Mouse (Mus musculus) B cell, adult 67 days (primary cell): Measurements from ENCODE around the gene Gm4216. TPM values are rescaled to one million over a fixed set of nuclear protein-coding genes. Genes with fewer than 3 reads are reported as not detected.

Experiments used
- total RNA-seq, 2 experiments: library from RNA; stranded (reverse); gene quantifications; 4 replicates each; pipeline ENCODE4 v1.2.4; 2023

The Gm4216 gene
- not detected for total RNA-seq

DNA sequence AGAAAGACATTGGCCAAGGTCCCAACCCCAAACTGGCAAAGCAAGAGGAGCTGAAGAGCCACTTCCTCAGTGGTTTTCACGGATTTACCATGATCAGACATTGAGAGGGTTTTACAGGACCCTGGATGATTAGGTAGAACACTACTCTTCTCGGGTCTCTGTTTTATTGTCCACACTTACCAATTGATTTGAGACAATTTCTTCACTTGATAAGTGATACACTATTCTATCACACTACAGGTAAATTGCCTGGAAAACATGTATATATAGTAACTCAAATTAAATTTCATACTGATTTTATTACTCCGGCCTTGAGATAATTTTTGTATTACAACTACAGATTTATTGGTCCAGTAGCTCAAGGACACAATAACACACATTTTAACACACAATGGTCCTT, at the start of gene Gm4216:
Gene Gm4216 (minus strand): TSS at position 101 of the 400 bp plus-strand sequence.

DNA sequence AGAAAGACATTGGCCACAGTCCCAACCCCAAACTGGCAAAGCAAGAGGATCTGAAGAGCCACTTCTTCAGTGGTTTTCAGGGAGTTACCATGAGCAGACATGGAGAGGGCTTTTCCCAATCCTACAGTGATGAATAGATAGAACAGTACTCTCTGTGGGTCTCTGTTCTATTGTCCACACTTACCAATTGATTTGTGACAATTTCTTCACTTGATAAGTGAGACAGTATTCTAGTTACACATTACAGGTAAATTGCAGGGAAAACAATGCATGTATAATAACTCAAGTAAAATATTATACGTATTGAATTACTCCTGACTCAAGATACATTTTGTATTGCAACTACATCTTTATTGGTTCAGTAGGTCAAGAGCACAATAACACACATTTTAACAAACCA, 47.6 kb upstream of the Gm4216 start, which contains the start of gene Gm8720:
Gene Gm8720 (minus strand): TSS at position 101 of the 400 bp plus-strand sequence.

DNA sequence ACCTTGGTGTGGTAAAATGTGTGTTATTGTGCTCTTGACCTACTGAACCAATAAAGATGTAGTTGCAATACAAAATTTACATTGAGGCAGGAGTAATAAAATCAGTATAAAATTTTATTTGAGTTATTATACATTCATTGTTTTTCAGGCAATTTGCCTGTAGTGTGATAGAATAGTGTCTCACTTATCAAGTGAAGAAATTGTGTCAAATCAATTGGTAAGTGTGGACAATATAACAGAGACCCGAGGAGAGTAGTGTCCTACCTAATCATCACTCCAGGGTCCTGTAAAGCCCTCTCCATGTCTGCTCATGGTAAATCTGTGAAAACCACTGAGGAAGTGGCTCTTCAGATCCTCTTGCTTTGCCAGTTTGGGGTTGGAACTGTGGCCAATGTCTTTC, 35.5 kb upstream of the Gm4216 start, which contains the start of gene Vmn1r163:
Gene Vmn1r163 (plus strand): TSS at position 301 of the 400 bp plus-strand sequence.

DNA sequence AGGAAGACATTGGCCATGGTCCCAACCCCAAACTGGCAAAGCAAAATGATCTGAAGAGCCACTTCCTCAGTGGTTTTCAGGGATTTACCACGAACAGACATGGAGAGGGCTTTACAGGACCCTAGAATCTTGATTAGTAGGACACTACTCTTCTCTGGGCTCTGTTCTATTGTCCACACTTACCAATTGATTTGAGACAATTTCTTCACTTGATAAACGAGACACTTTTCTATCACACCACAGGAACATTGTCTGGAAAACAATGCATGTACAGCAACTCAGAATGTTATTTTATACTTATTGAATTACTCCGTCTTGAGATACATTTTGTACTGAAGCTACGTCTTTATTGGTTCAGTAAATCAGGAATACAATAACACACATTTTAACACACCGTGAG, 35.1 kb downstream of the Gm4216 start, which contains the start of gene Gm4214:
Gene Gm4214 (minus strand): TSS at position 101 of the 400 bp plus-strand sequence.

Other genes starting within 250 kb of the Gm4216 start
- gene Vmn1r158, start 229.1 kb downstream of the Gm4216 start, total RNA-seq, result not detected
- not detected for gene Vmn1r159, start 176.3 kb downstream of the Gm4216 start, total RNA-seq
- not detected for gene Vmn1r160, start 148.7 kb downstream of the Gm4216 start, total RNA-seq
- not detected for gene Gm4214, start 35.2 kb downstream of the Gm4216 start, total RNA-seq
- gene Vmn1r163, start 35.6 kb upstream of the Gm4216 start, total RNA-seq, result not detected
- not detected for gene Gm8720, start 47.5 kb upstream of the Gm4216 start, total RNA-seq
- not detected for gene Gm10662, start 124.6 kb upstream of the Gm4216 start, total RNA-seq
- gene Vmn1r165, start 197.4 kb upstream of the Gm4216 start, total RNA-seq, result not detected
- gene Vmn1r166, start 231.8 kb upstream of the Gm4216 start, total RNA-seq, result not detected